Mouse (Mus musculus) liver, embryonic 13.5 days (tissue): ENCODE measurements around the gene Hmox2. TPM values are rescaled to one million over a fixed set of nuclear protein-coding genes. Genes with fewer than 3 reads are reported as not detected.
"Not testable (repeated sequence)": the region's sequence is repeated elsewhere in the genome, so short reads cannot be mapped to it uniquely, and the experiment has no call there.

Experiments
- ATAC-seq: fragments of 200-750 bp; cut with Nextera tagmentation; 2 replicates; pipeline ENCODE4 v1.8.0; 2017; ENCODE audit warnings: low read depth, mild to moderate bottlenecking, moderate number of reproducible peaks, moderate library complexity
- DNase-seq: peaks from one replicate; pipeline ENCODE4 v3.0.0; 2022
- H3K27ac ChIP-seq: fragments of 300-500 bp; sonication (generic); 2 replicates; pipeline ENCODE4 v1.5.1; 2015; ENCODE audit warnings: moderate library complexity, mild to moderate bottlenecking, inconsistent platforms
- H3K27me3 ChIP-seq: fragments of 300-500 bp; sonication (generic); 2 replicates; pipeline ENCODE4 v1.6.1; 2015; ENCODE audit warnings: mild to moderate bottlenecking, inconsistent platforms
- H3K36me3 ChIP-seq: fragments of 300-500 bp; sonication (generic); 2 replicates; pipeline ENCODE4 v1.6.1; 2015; ENCODE audit warnings: mild to moderate bottlenecking, inconsistent platforms
- H3K4me1 ChIP-seq: fragments of 300-500 bp; sonication (generic); replicated peaks from 2 replicates; pipeline ENCODE4 v1.6.1; 2015; ENCODE audit warnings: inconsistent platforms
- H3K4me2 ChIP-seq: fragments of 300-500 bp; sonication (generic); 2 replicates; pipeline ENCODE4 v1.6.1; 2015; ENCODE audit warnings: inconsistent platforms, mild to moderate bottlenecking, moderate library complexity
- H3K4me3 ChIP-seq: fragments of 300-500 bp; sonication (generic); replicated peaks from 2 replicates; pipeline ENCODE4 v1.5.1; 2015; ENCODE audit warnings: mild to moderate bottlenecking, inconsistent platforms
- H3K9ac ChIP-seq: fragments of 300-500 bp; sonication (generic); 2 replicates; pipeline ENCODE4 v1.6.1; 2015; ENCODE audit warnings: mild to moderate bottlenecking, inconsistent platforms
- H3K9me3 ChIP-seq: fragments of 300-500 bp; sonication (generic); replicated peaks from 2 replicates; pipeline ENCODE4 v1.6.1; 2016; ENCODE audit warnings: inconsistent platforms
- WGBS: fragments of 180-500 bp; shearing (Covaris S2); methylation state at CpG from one replicate; pipeline ENCODE4 v1.1.7; 2015; ENCODE audit not compliant: insufficient replicate concordance; 5-methylcytosine and 5-hydroxymethylcytosine counted together
- polyA plus RNA-seq: library from polyadenylated mRNA; unstranded; fragments of >200 nt; fragmentation: Nextera tagmentation; extraction: Ambion mirVana; gene quantifications from 2 replicates; pipeline ENCODE4 v1.2.1, GENCODE M21; 2015

Gene Hmox2
- polyA plus RNA-seq, 1 experiment from 2014 or later = 38.9 TPM

- peak overlapping the region; percentile 81 for H3K4me3 ChIP-seq
- WGBS = under 1% methylated on average over 40 of the region's 40 CpGs
- peaks cover 58% of the 10 kb centered on the region for H3K4me1 ChIP-seq
- peak overlapping the region; percentile 77 for H3K27ac ChIP-seq
- H3K27me3 ChIP-seq = no peaks in the 10 kb centered on the region
- H3K9me3 ChIP-seq = no peaks in the 10 kb centered on the region
- peak overlapping the region; percentile 91 for H3K4me2 ChIP-seq
- DNase-seq (peak; percentile 58), ATAC-seq (peak; percentile 77)
- H3K36me3 ChIP-seq = no peaks in the 10 kb centered on the region
- peak overlapping the region; percentile 88 for H3K9ac ChIP-seq
Observed at GRCm38 (mm10) chr16:4726528-4727128, 467 bp downstream of the Hmox2 start.

- H3K36me3 ChIP-seq = no peaks in the 10 kb centered on the region
- no peaks in the 10 kb centered on the region for H3K9me3 ChIP-seq
- DNase-seq (no peak), ATAC-seq (no peak)
- WGBS = 86% methylated on average over 1 of the region's 1 CpGs
- peaks cover 49% of the 10 kb centered on the region for H3K4me1 ChIP-seq
- peak overlapping the region; percentile 36 for H3K9ac ChIP-seq
- H3K27ac ChIP-seq = no peak overlapping the region; the same call in 1 of the 2 replicates
- H3K4me2 ChIP-seq = peak overlapping the region; percentile 91
- no peaks in the 10 kb centered on the region for H3K27me3 ChIP-seq
- H3K4me3 ChIP-seq = peak overlapping the region; percentile 81; the same call in 1 of the 2 replicates
Observed at GRCm38 (mm10) chr16:4727526-4727925, 1.4 kb downstream of the Hmox2 start.

DNA sequence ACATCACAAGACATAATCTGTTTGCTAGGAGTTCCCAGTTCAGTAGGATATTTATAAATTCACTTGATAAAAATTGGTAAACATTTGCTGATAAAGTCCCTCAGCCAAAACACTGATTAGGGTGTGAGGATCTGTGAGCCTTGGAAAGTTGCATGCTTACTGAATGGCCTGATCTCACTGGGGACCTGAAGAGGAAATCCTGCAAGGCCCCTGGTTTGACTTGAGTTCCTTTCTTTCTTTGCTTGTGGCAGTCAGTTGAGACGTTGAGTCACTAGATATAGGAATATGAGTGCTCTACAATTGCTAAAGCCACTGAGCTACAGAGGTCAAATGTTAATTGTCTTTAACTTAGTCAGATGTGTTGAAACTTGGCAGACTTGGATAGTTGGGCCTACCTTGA, 1.8 kb downstream of the Hmox2 start:
- H3K4me2 ChIP-seq = peak overlapping the region; percentile 91

GRCm38 (mm10) chr16:4730776-4731358, 4.7 kb downstream of the Hmox2 start:
- ATAC-seq = no peak
- no peaks in the 10 kb centered on the region for H3K27me3 ChIP-seq
- 75% methylated on average over 3 of the region's 3 CpGs for WGBS
- H3K4me2 ChIP-seq = no peak overlapping the region
- no peak overlapping the region for H3K9ac ChIP-seq
- DNase-seq = no peak
- H3K4me3 ChIP-seq = no peak overlapping the region
- no peaks in the 10 kb centered on the region for H3K9me3 ChIP-seq
- H3K4me1 ChIP-seq = peaks cover 36% of the 10 kb centered on the region
- no peak overlapping the region for H3K27ac ChIP-seq
- H3K36me3 ChIP-seq = no peaks in the 10 kb centered on the region

More for the DNA sequence above, 1.8 kb downstream of the Hmox2 start:
- peaks cover 45% of the 10 kb centered on the region for H3K4me1 ChIP-seq
- no peaks in the 10 kb centered on the region for H3K36me3 ChIP-seq
- 13% methylated on average over 1 of the region's 1 CpGs for WGBS
- H3K27me3 ChIP-seq = no peaks in the 10 kb centered on the region
- H3K9ac ChIP-seq = no peak overlapping the region
- no peak for ATAC-seq
- no peak for DNase-seq
- H3K27ac ChIP-seq = no peak overlapping the region
- no peaks in the 10 kb centered on the region for H3K9me3 ChIP-seq
- H3K4me3 ChIP-seq = no peak overlapping the region

DNA sequence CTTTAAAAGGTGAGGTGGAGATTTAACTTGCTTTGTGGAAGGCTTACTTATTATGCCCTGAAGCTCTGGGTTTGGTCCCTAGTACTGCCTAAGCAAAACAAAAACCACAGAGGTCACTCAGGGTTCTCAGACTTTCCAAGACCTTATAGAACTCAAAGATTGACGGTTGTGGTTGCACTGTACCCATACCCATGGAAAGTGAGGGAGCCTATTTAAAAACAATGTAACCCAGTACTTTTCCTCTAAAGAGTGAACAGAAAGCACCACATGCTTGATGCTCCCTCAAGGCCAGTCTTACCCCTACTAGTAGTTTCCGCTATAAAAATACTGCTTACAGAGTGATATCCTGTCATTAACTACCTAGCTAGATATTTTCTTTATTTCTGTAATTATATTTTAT, 10.1 kb downstream of the Hmox2 start:
- H3K9ac ChIP-seq = no peak overlapping the region
- no peaks in the 10 kb centered on the region for H3K27me3 ChIP-seq
- ATAC-seq (no peak), DNase-seq (no peak)
- no peak overlapping the region for H3K27ac ChIP-seq
- H3K9me3 ChIP-seq = no peaks in the 10 kb centered on the region
- H3K4me1 ChIP-seq = no peaks in the 10 kb centered on the region
- no peak overlapping the region for H3K4me2 ChIP-seq
- no peaks in the 10 kb centered on the region for H3K36me3 ChIP-seq
- WGBS = 61% methylated on average over 2 of the region's 2 CpGs
- H3K4me3 ChIP-seq = no peak overlapping the region

- Histone ChIP-seq H3K9me3 (no peaks in the 10 kb centered on the region), H3K4me1 (no peaks in the 10 kb centered on the region), H3K4me2 (no peak overlapping the region), H3K36me3 (no peaks in the 10 kb centered on the region), H3K4me3 (no peak overlapping the region), H3K27ac (no peak overlapping the region), H3K9ac (no peak overlapping the region), H3K27me3 (no peaks in the 10 kb centered on the region)
- DNase-seq = no peak
- no peak for ATAC-seq
- WGBS = 54% methylated on average over 2 of the region's 2 CpGs
Observed at GRCm38 (mm10) chr16:4739994-4740393, 13.8 kb downstream of the Hmox2 start.

GRCm38 (mm10) chr16:4742186-4742585, 16.0 kb downstream of the Hmox2 start:
- Histone ChIP-seq H3K4me3 (no peak overlapping the region), H3K9me3 (no peaks in the 10 kb centered on the region), H3K27me3 (no peaks in the 10 kb centered on the region), H3K9ac (no peak overlapping the region), H3K27ac (no peak overlapping the region), H3K4me1 (no peaks in the 10 kb centered on the region), H3K4me2 (no peak overlapping the region), H3K36me3 (no peaks in the 10 kb centered on the region)
- no peak for ATAC-seq
- 96% methylated on average over 1 of the region's 1 CpGs for WGBS
- no peak for DNase-seq

- no peak overlapping the region for H3K27ac ChIP-seq
- H3K9ac ChIP-seq = no peak overlapping the region
- DNase-seq (no peak), ATAC-seq (no peak)
- H3K4me1 ChIP-seq = peaks cover 10% of the 10 kb centered on the region
- no peaks in the 10 kb centered on the region; the same call in 1 of the 2 replicates for H3K36me3 ChIP-seq
- no peak overlapping the region for H3K4me3 ChIP-seq
- WGBS = 71% methylated on average over 3 of the region's 3 CpGs
- no peaks in the 10 kb centered on the region for H3K9me3 ChIP-seq
- no peaks in the 10 kb centered on the region for H3K27me3 ChIP-seq
- no peak overlapping the region for H3K4me2 ChIP-seq
Observed at GRCm38 (mm10) chr16:4752155-4752554, 26.0 kb downstream of the Hmox2 start.

- Histone ChIP-seq H3K36me3 (no peaks in the 10 kb centered on the region; the same call in 1 of the 2 replicates), H3K9ac (no peak overlapping the region), H3K27me3 (no peaks in the 10 kb centered on the region), H3K4me3 (no peak overlapping the region), H3K27ac (no peak overlapping the region), H3K4me1 (peaks cover 14% of the 10 kb centered on the region), H3K4me2 (no peak overlapping the region), H3K9me3 (no peaks in the 10 kb centered on the region)
- no peak for ATAC-seq
- DNase-seq = no peak
- 65% methylated on average over 3 of the region's 3 CpGs for WGBS
Observed at GRCm38 (mm10) chr16:4754045-4754444, 27.9 kb downstream of the Hmox2 start.

- not testable (repeated sequence) for H3K27ac ChIP-seq, H3K27me3 ChIP-seq, H3K9me3 ChIP-seq, H3K36me3 ChIP-seq
- H3K4me1 ChIP-seq = peaks cover 14% of the 10 kb centered on the region
- DNase-seq = peak; percentile 30
- peak overlapping the region; percentile 52 for H3K4me2 ChIP-seq
- ATAC-seq = peak; percentile 81
- peak overlapping the region; percentile 56 for H3K4me3 ChIP-seq
- peak overlapping the region; percentile 53 for H3K9ac ChIP-seq
- WGBS = 3% methylated on average over 39 of the region's 42 CpGs
Observed at GRCm38 (mm10) chr16:4756660-4757335, 30.6 kb downstream of the Hmox2 start.

GRCm38 (mm10) chr16:4762437-4762836, 36.3 kb downstream of the Hmox2 start:
- Histone ChIP-seq H3K4me2 (no peak overlapping the region), H3K4me1 (peaks cover 1% of the 10 kb centered on the region; the same call in 1 of the 2 replicates), H3K4me3 (no peak overlapping the region), H3K27ac (no peak overlapping the region), H3K9ac (no peak overlapping the region), H3K27me3 (no peaks in the 10 kb centered on the region), H3K36me3 (peaks cover 32% of the 10 kb centered on the region), H3K9me3 (no peaks in the 10 kb centered on the region)
- WGBS = 82% methylated on average over 4 of the region's 4 CpGs
- DNase-seq (no peak), ATAC-seq (no peak)
